Mouse (Mus musculus): ENCODE measurements around the gene Ypel1. TPM values are rescaled to one million over a fixed set of nuclear protein-coding genes. Genes with fewer than 3 reads are reported as not detected.

Gene Ypel1
- total RNA-seq (2014; rRNA removed), result 39.8 and 41.9 TPM in 2 replicates
- polyA plus RNA-seq (2015; fragmentation: Nextera tagmentation; extraction: Ambion mirVana), result 66.3 and 66.8 TPM in 2 replicates

GRCm38 (mm10) chr16:17069511-17070443, at the start of gene Ypel1:
Ypel1 (plus strand) TSS chr16:17069696.
- ATAC-seq (peak; percentile 94), DNase-seq (ENCODE audit: low spot score) (peak; percentile 92)
- peaks cover 4% of the 10 kb centered on the region; the same call in 1 of the 2 replicates for H3K36me3 ChIP-seq (ENCODE audit: insufficient read depth, low read length)
- H3K4me2 ChIP-seq (ENCODE audit: low read depth, low read length), result peak within 1 kb of the TSS; percentile 74
- no peaks in the 10 kb centered on the region for H3K4me1 ChIP-seq (ENCODE audit: insufficient read depth, low read length)
- TF ChIP-seq CTCF (IDR thresholded peaks at IDR 0.05; ENCODE audit: low read depth), result peak; percentile 57
- H3K27ac ChIP-seq, result peak within 1 kb of the TSS; percentile 84
- under 1% methylated on average over 68 of the region's 76 CpGs for WGBS
- no peaks in the 10 kb centered on the region for H3K27me3 ChIP-seq (ENCODE audit: insufficient read depth, low read length)
- H3K9ac ChIP-seq (replicated peaks; ENCODE audit: low read length), result peak within 1 kb of the TSS; percentile 74
- no peaks in the 10 kb centered on the region for H3K9me3 ChIP-seq (ENCODE audit: low read length)
- H3K4me3 ChIP-seq (ENCODE audit: low read length), result peak within 1 kb of the TSS; percentile 84

- Histone ChIP-seq H3K27me3 (ENCODE audit: insufficient read depth, low read length) (no peaks in the 10 kb centered on the region), H3K4me2 (ENCODE audit: low read depth, low read length) (no peak overlapping the region), H3K27ac (no peak overlapping the region), H3K4me3 (ENCODE audit: low read length) (no peak overlapping the region), H3K9ac (replicated peaks; ENCODE audit: low read length) (no peak overlapping the region), H3K4me1 (ENCODE audit: insufficient read depth, low read length) (no peaks in the 10 kb centered on the region), H3K9me3 (ENCODE audit: low read length) (no peaks in the 10 kb centered on the region), H3K36me3 (ENCODE audit: insufficient read depth, low read length) (peaks cover 25% of the 10 kb centered on the region)
- ATAC-seq (no peak), DNase-seq (ENCODE audit: low spot score) (no peak)
- TF ChIP-seq CTCF (IDR thresholded peaks at IDR 0.05; ENCODE audit: low read depth), result no peak
- WGBS, result 66% methylated on average over 3 of the region's 3 CpGs
Measured at GRCm38 (mm10) chr16:17024469-17025148, 44.9 kb upstream of the Ypel1 start.

- DNase-seq (ENCODE audit: low spot score), result no peak
- H3K4me1 ChIP-seq (ENCODE audit: insufficient read depth, low read length), result no peaks in the 10 kb centered on the region
- no peaks in the 10 kb centered on the region for H3K27me3 ChIP-seq (ENCODE audit: insufficient read depth, low read length)
- WGBS, result 45% methylated on average over 4 of the region's 4 CpGs
- H3K4me2 ChIP-seq (ENCODE audit: low read depth, low read length), result no peak overlapping the region
- H3K9me3 ChIP-seq (ENCODE audit: low read length), result no peaks in the 10 kb centered on the region
- H3K4me3 ChIP-seq (ENCODE audit: low read length), result no peak overlapping the region
- no peak overlapping the region for H3K27ac ChIP-seq
- no peak for TF ChIP-seq CTCF (IDR thresholded peaks at IDR 0.05; ENCODE audit: low read depth)
- no peak for ATAC-seq
- peaks cover 26% of the 10 kb centered on the region for H3K36me3 ChIP-seq (ENCODE audit: insufficient read depth, low read length)
- H3K9ac ChIP-seq (replicated peaks; ENCODE audit: low read length), result no peak overlapping the region
Measured at GRCm38 (mm10) chr16:17029971-17030695, 39.4 kb upstream of the Ypel1 start.

- DNase-seq (ENCODE audit: low spot score) (no peak), ATAC-seq (no peak)
- no peaks in the 10 kb centered on the region for H3K27me3 ChIP-seq (ENCODE audit: insufficient read depth, low read length)
- no peak overlapping the region for H3K4me2 ChIP-seq (ENCODE audit: low read depth, low read length)
- no peak overlapping the region for H3K9ac ChIP-seq (replicated peaks; ENCODE audit: low read length)
- no peak overlapping the region for H3K27ac ChIP-seq
- no peak overlapping the region for H3K4me3 ChIP-seq (ENCODE audit: low read length)
- 97% methylated on average over 2 of the region's 2 CpGs for WGBS
- TF ChIP-seq CTCF (IDR thresholded peaks at IDR 0.05; ENCODE audit: low read depth), result no peak
- no peaks in the 10 kb centered on the region for H3K4me1 ChIP-seq (ENCODE audit: insufficient read depth, low read length)
- no peaks in the 10 kb centered on the region for H3K9me3 ChIP-seq (ENCODE audit: low read length)
- peaks cover 38% of the 10 kb centered on the region; the same call in 1 of the 2 replicates for H3K36me3 ChIP-seq (ENCODE audit: insufficient read depth, low read length)
Measured at GRCm38 (mm10) chr16:17033754-17034153, 35.7 kb upstream of the Ypel1 start.

GRCm38 (mm10) chr16:17040716-17041115, 28.8 kb upstream of the Ypel1 start:
- 93% methylated on average over 3 of the region's 3 CpGs for WGBS
- H3K4me2 ChIP-seq (ENCODE audit: low read depth, low read length), result no peak overlapping the region
- ATAC-seq (no peak), DNase-seq (ENCODE audit: low spot score) (no peak)
- no peak overlapping the region for H3K27ac ChIP-seq
- no peak overlapping the region for H3K9ac ChIP-seq (replicated peaks; ENCODE audit: low read length)
- H3K36me3 ChIP-seq (ENCODE audit: insufficient read depth, low read length), result peaks cover 62% of the 10 kb centered on the region
- no peaks in the 10 kb centered on the region for H3K9me3 ChIP-seq (ENCODE audit: low read length)
- no peaks in the 10 kb centered on the region for H3K27me3 ChIP-seq (ENCODE audit: insufficient read depth, low read length)
- H3K4me1 ChIP-seq (ENCODE audit: insufficient read depth, low read length), result no peaks in the 10 kb centered on the region
- H3K4me3 ChIP-seq (ENCODE audit: low read length), result no peak overlapping the region
- no peak for TF ChIP-seq CTCF (IDR thresholded peaks at IDR 0.05; ENCODE audit: low read depth)

- no peak overlapping the region for H3K4me3 ChIP-seq (ENCODE audit: low read length)
- no peaks in the 10 kb centered on the region for H3K4me1 ChIP-seq (ENCODE audit: insufficient read depth, low read length)
- no peaks in the 10 kb centered on the region for H3K9me3 ChIP-seq (ENCODE audit: low read length)
- H3K9ac ChIP-seq (replicated peaks; ENCODE audit: low read length), result no peak overlapping the region
- no peak overlapping the region for H3K27ac ChIP-seq
- no peak for TF ChIP-seq CTCF (IDR thresholded peaks at IDR 0.05; ENCODE audit: low read depth)
- ATAC-seq, result no peak
- peaks cover 57% of the 10 kb centered on the region for H3K36me3 ChIP-seq (ENCODE audit: insufficient read depth, low read length)
- DNase-seq (ENCODE audit: low spot score), result no peak
- H3K27me3 ChIP-seq (ENCODE audit: insufficient read depth, low read length), result no peaks in the 10 kb centered on the region
- WGBS, result 74% methylated on average over 1 of the region's 1 CpGs
- H3K4me2 ChIP-seq (ENCODE audit: low read depth, low read length), result no peak overlapping the region
Measured at GRCm38 (mm10) chr16:17041417-17041816, 28.1 kb upstream of the Ypel1 start.

Data from hindbrain, postnatal 0 days (tissue).